Mouse (Mus musculus) embryonic facial prominence, embryonic 15.5 days (tissue): ENCODE data around the gene Sco1. TPM values are rescaled to one million over a fixed set of nuclear protein-coding genes. Genes with fewer than 3 reads are reported as not detected.
A peak's percentile ranks its signal among the peaks of the same experiment; 100 is the strongest.
"Not testable (repeated sequence)": the region's sequence is repeated elsewhere in the genome, so short reads cannot be mapped to it uniquely, and the experiment has no call there.

Experiments used
- ATAC-seq: fragments of 200-750 bp; cut with Nextera tagmentation; 2 replicates; pipeline ENCODE4 v1.8.0; 2017; ENCODE audit warnings: low read depth, moderate TSS enrichment; ENCODE audit not compliant: insufficient number of reproducible peaks, low FRiP score, low TSS enrichment
- H3K27ac ChIP-seq: fragments of 300-500 bp; sonication (generic); replicated peaks from 2 replicates; pipeline ENCODE4 v1.5.1; 2015; ENCODE audit warnings: mild to moderate bottlenecking, inconsistent platforms
- H3K27me3 ChIP-seq: fragments of 300-500 bp; sonication (generic); 2 replicates; pipeline ENCODE4 v1.6.1; 2015; ENCODE audit warnings: inconsistent platforms
- H3K36me3 ChIP-seq: fragments of 300-500 bp; sonication (generic); 2 replicates; pipeline ENCODE4 v1.6.1; 2015; ENCODE audit warnings: mild to moderate bottlenecking, inconsistent platforms
- H3K4me1 ChIP-seq: fragments of 300-500 bp; sonication (generic); 2 replicates; pipeline ENCODE4 v1.6.1; 2015; ENCODE audit warnings: inconsistent platforms
- H3K4me2 ChIP-seq: fragments of 300-500 bp; sonication (generic); replicated peaks from 2 replicates; pipeline ENCODE4 v1.6.1; 2015; ENCODE audit warnings: mild to moderate bottlenecking, inconsistent platforms
- H3K4me3 ChIP-seq: fragments of 300-500 bp; sonication (generic); replicated peaks from 2 replicates; pipeline ENCODE4 v1.5.1; 2015; ENCODE audit warnings: mild to moderate bottlenecking, inconsistent platforms
- H3K9ac ChIP-seq: fragments of 300-500 bp; sonication (generic); 2 replicates; pipeline ENCODE4 v1.6.1; 2015; ENCODE audit warnings: inconsistent platforms
- H3K9me3 ChIP-seq: fragments of 300-500 bp; sonication (generic); replicated peaks from 2 replicates; pipeline ENCODE4 v1.6.1; 2016; ENCODE audit warnings: inconsistent platforms
- WGBS: fragments of 180-500 bp; shearing (Covaris S2); methylation state at CpG from one replicate; pipeline ENCODE4 v1.1.7; 2015; 5-methylcytosine and 5-hydroxymethylcytosine counted together
- polyA plus RNA-seq: library from polyadenylated mRNA; unstranded; fragments of >200 nt; fragmentation: Nextera tagmentation; extraction: Ambion mirVana; gene quantifications from 2 replicates; pipeline ENCODE4 v1.2.1, GENCODE M21; 2015

Gene Sco1
- polyA plus RNA-seq, 1 experiment from 2014 or later, result 17.0 TPM

DNA sequence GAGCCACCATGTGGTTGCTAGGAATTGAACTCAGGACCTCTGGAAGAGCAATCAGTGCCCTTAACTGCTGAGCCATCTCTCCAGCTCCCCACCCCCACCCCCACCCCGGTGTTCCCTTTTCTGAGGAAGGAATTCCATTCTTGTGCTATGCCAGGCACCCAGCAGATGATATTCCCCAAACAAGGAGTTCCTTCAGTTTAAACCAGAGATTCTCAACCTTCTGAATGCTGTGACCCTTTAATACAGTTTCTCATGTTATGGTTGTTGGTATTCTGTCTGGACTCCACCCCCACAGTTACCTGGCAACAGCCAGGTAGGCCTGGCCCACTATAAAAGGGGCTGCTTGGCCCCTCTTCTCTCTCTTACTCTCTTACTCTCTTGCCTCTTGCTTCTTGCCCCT, 29.3 kb upstream of the Sco1 start:
- not testable (repeated sequence) for H3K27me3 ChIP-seq, H3K4me3 ChIP-seq, H3K9me3 ChIP-seq, H3K4me2 ChIP-seq, H3K9ac ChIP-seq, H3K27ac ChIP-seq, H3K36me3 ChIP-seq, ATAC-seq
- 62% methylated on average over 1 of the region's 1 CpGs for WGBS
- peaks cover 18% of the 10 kb centered on the region for H3K4me1 ChIP-seq

GRCm38 (mm10) chr11:67023802-67024340, 28.6 kb upstream of the Sco1 start:
- Histone ChIP-seq H3K4me2 (no peak overlapping the region), H3K36me3 (no peaks in the 10 kb centered on the region), H3K4me1 (peaks cover 16% of the 10 kb centered on the region), H3K27ac (no peak overlapping the region), H3K27me3 (no peaks in the 10 kb centered on the region; the same call in 1 of the 2 replicates), H3K4me3 (peak overlapping the region; percentile 59; the same call in 1 of the 2 replicates), H3K9me3 (no peaks in the 10 kb centered on the region), H3K9ac (no peak overlapping the region)
- WGBS, result 39% methylated on average over 6 of the region's 6 CpGs
- ATAC-seq, result no peak

DNA sequence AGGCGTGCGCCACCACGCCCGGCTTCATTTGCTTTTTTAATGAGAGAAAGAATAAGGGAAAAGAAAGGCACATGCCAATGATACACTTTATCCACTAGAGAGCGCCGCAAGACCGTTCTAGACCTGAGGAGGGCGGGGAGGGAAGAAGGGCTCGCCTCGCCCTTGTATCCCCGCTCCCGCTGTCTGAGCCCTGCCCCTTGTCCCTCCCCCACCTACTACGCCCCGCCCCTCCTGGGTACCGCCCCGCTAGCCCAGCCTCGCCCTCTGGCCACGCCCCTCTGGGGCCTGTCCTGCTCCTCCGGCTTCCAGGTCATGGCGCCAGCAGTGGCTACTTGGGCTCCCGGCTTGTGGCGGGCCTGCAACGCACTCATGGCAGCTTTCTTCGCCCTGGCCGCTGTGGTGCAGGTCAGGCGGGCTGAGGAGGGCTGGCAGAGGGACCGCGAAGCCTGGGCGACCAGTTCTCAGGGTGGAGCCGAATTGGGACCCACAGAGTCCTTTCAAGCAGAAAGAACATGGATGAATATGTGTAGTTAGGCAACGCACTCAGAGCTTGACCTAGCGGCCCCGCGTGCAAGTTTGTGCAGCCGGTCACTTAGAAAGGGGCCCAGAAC, 27.5 kb upstream of the Sco1 start, which contains the start of gene Tmem220:
TSS of gene Tmem220 (plus strand) at position 288 of the 611 bp plus-strand sequence.
- peak within 1 kb of the TSS; percentile 23; the same call in 1 of the 2 replicates for H3K27ac ChIP-seq

GRCm38 (mm10) chr11:67030904-67031602, 21.4 kb upstream of the Sco1 start:
- Histone ChIP-seq H3K4me3 (no peak overlapping the region), H3K36me3 (no peaks in the 10 kb centered on the region), H3K9ac (no peak overlapping the region), H3K27ac (no peak overlapping the region), H3K9me3 (no peaks in the 10 kb centered on the region), H3K27me3 (no peaks in the 10 kb centered on the region), H3K4me1 (no peaks in the 10 kb centered on the region), H3K4me2 (no peak overlapping the region)
- no peak for ATAC-seq
- 51% methylated on average over 16 of the region's 16 CpGs for WGBS

More for the DNA sequence above, 27.5 kb upstream of the Sco1 start, which contains the start of gene Tmem220:
- H3K27me3 ChIP-seq, result no peaks in the 10 kb centered on the region; the same call in 1 of the 2 replicates
- H3K4me1 ChIP-seq, result peaks cover 16% of the 10 kb centered on the region
- 1% methylated on average over 35 of the region's 35 CpGs for WGBS
- peak within 1 kb of the TSS; percentile 54 for H3K9ac ChIP-seq
- H3K9me3 ChIP-seq, result no peaks in the 10 kb centered on the region
- ATAC-seq, result peak; percentile 96
- H3K4me3 ChIP-seq, result peak within 1 kb of the TSS; percentile 59
- H3K4me2 ChIP-seq, result peak within 1 kb of the TSS; percentile 82
- H3K36me3 ChIP-seq, result no peaks in the 10 kb centered on the region

- no peaks in the 10 kb centered on the region for H3K4me1 ChIP-seq
- H3K4me2 ChIP-seq, result no peak overlapping the region
- H3K4me3 ChIP-seq, result no peak overlapping the region
- H3K36me3 ChIP-seq, result no peaks in the 10 kb centered on the region
- H3K9me3 ChIP-seq, result no peaks in the 10 kb centered on the region
- H3K27ac ChIP-seq, result no peak overlapping the region
- H3K27me3 ChIP-seq, result no peaks in the 10 kb centered on the region
- 70% methylated on average over 2 of the region's 2 CpGs for WGBS
- ATAC-seq, result no peak
- no peak overlapping the region for H3K9ac ChIP-seq
Measured at GRCm38 (mm10) chr11:67031603-67031915, 20.9 kb upstream of the Sco1 start.

- no peak overlapping the region for H3K4me3 ChIP-seq
- H3K4me1 ChIP-seq, result no peaks in the 10 kb centered on the region
- 75% methylated on average over 4 of the region's 4 CpGs for WGBS
- ATAC-seq, result no peak
- H3K9ac ChIP-seq, result no peak overlapping the region
- no peak overlapping the region for H3K4me2 ChIP-seq
- peaks cover 23% of the 10 kb centered on the region; the same call in 1 of the 2 replicates for H3K36me3 ChIP-seq
- no peaks in the 10 kb centered on the region for H3K27me3 ChIP-seq
- no peak overlapping the region for H3K27ac ChIP-seq
- no peaks in the 10 kb centered on the region for H3K9me3 ChIP-seq
Measured at GRCm38 (mm10) chr11:67034775-67035485, 17.5 kb upstream of the Sco1 start.

DNA sequence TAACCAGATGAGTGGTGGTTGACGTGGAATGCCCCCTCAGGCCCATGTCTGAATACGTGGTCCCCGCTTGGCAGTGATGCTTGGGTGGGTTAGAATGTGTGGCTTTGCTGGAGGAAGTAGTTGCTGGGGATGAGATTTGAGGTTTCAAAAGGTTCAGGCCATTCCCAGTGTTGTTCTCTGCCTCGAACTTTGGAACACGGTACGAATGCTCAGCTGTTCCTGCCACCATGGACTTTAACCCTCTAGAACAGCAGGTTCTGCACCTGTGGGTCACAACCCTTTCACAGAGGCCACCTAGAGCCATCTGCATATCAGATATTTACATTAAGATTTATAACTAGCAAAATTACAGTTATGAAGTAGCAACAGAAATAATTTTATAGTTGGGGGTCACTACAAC, 16.2 kb upstream of the Sco1 start:
- Histone ChIP-seq H3K4me3 (no peak overlapping the region), H3K36me3 (peaks cover 36% of the 10 kb centered on the region), H3K9me3 (no peaks in the 10 kb centered on the region), H3K4me2 (no peak overlapping the region), H3K27me3 (no peaks in the 10 kb centered on the region), H3K4me1 (no peaks in the 10 kb centered on the region), H3K27ac (no peak overlapping the region), H3K9ac (no peak overlapping the region)
- no peak for ATAC-seq
- WGBS, result 81% methylated on average over 6 of the region's 6 CpGs

GRCm38 (mm10) chr11:67036892-67037291, 15.6 kb upstream of the Sco1 start:
- Histone ChIP-seq H3K9me3 (no peaks in the 10 kb centered on the region), H3K27ac (no peak overlapping the region), H3K4me3 (no peak overlapping the region), H3K27me3 (no peaks in the 10 kb centered on the region), H3K36me3 (peaks cover 43% of the 10 kb centered on the region), H3K4me2 (no peak overlapping the region), H3K9ac (no peak overlapping the region), H3K4me1 (no peaks in the 10 kb centered on the region)
- no peak for ATAC-seq
- WGBS, result 95% methylated on average over 9 of the region's 9 CpGs

DNA sequence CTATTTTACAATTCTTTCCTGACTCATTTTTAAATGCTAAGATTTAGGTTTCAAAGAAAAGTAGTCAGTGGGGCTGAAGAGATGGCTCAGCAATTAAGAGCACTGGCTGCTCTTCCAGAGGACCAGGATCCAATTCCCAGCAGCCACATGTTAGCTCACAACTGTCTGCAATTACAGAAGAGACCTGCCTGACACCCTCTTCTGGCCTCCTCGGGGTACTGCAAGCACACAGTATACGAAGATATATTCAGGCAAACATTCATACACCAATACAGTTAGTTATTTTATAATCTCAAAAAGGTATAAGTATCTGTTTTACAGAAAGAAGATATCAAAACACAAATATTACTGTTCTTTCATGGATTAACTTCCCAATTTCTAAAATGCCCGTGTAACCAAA, 12.7 kb upstream of the Sco1 start:
- Histone ChIP-seq H3K27ac (no peak overlapping the region), H3K4me3 (no peak overlapping the region), H3K9ac (no peak overlapping the region), H3K36me3 (peaks cover 48% of the 10 kb centered on the region), H3K27me3 (no peaks in the 10 kb centered on the region), H3K9me3 (no peaks in the 10 kb centered on the region), H3K4me1 (no peaks in the 10 kb centered on the region), H3K4me2 (no peak overlapping the region)
- no peak for ATAC-seq
- WGBS, result 88% methylated on average over 3 of the region's 3 CpGs

- Histone ChIP-seq H3K27ac (no peak overlapping the region), H3K36me3 (peaks cover 48% of the 10 kb centered on the region), H3K4me1 (no peaks in the 10 kb centered on the region), H3K9me3 (no peaks in the 10 kb centered on the region), H3K27me3 (no peaks in the 10 kb centered on the region), H3K9ac (no peak overlapping the region), H3K4me3 (no peak overlapping the region), H3K4me2 (no peak overlapping the region)
- 94% methylated on average over 6 of the region's 6 CpGs for WGBS
- ATAC-seq, result no peak
Measured at GRCm38 (mm10) chr11:67040483-67040882, 12.0 kb upstream of the Sco1 start.

GRCm38 (mm10) chr11:67043007-67043406, 9.5 kb upstream of the Sco1 start:
- 54% methylated on average over 8 of the region's 8 CpGs for WGBS
- H3K4me3 ChIP-seq, result no peak overlapping the region
- ATAC-seq, result no peak
- H3K9ac ChIP-seq, result no peak overlapping the region
- no peaks in the 10 kb centered on the region for H3K9me3 ChIP-seq
- no peaks in the 10 kb centered on the region for H3K4me1 ChIP-seq
- H3K36me3 ChIP-seq, result peaks cover 47% of the 10 kb centered on the region
- no peak overlapping the region for H3K4me2 ChIP-seq
- no peaks in the 10 kb centered on the region for H3K27me3 ChIP-seq
- H3K27ac ChIP-seq, result no peak overlapping the region
